36 mouse cellular contexts compared by ENCODE assay signal in the genomic region with DNA sequence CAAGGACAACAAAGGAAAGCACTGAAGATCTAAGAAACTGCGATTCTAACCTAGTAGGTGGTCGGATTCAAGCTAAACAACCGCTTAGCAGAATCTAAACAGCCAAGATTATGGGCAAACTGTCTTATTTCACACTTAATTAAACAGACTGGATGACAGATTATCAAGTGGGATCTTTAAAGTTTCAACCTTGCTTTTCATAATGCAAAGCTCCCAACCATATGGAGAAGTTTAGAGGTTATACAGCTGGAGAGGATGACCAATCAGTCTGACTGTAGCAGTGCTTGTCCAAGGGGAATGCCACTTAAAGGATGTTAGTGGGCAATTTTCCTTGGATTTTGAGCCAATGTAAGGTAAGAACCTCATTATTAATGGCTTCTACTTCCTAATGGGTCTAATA. TPM values are rescaled to one million over a fixed set of nuclear protein-coding genes. Genes with fewer than 3 reads are reported as not detected.
"Had no signal": no experiment of that assay in that cellular context is flagged by ENCODE, and none has a peak within 500 bp of the region (broad histone marks: within the 10 kb centered on the region; RNA-seq: fewer than 3 reads in every experiment).

No protein-coding gene starts in this region.

- DNase-seq: heart, adult 18-20 months; heart, adult 2 months; heart, postnatal 10 days; heart, postnatal 14 days; heart, postnatal 36 days; heart, postnatal 4 days; kidney, adult 11 months; kidney, adult 18-20 months; kidney, adult 2 months; kidney, adult 8-10 months; kidney, adult 9 months; kidney, postnatal 10 days; kidney, postnatal 14 days; kidney, postnatal 25 days; kidney, postnatal 36 days; kidney, postnatal 4 days; layer of hippocampus, adult 9-11 months had no signal

- H3K27me3 ChIP-seq: heart, embryonic 12.5 days; heart, embryonic 13.5 days; heart, embryonic 15.5 days; hindbrain, embryonic 12.5 days; hindbrain, embryonic 13.5 days; hindbrain, embryonic 15.5 days; intestine, embryonic 15.5 days; kidney, embryonic 15.5 days had no signal

- H3K27ac ChIP-seq: heart, adult 2 months; heart, embryonic 10.5 days; heart, embryonic 13.5 days; heart, embryonic 15.5 days; hindbrain, embryonic 10.5 days; hindbrain, embryonic 12.5 days; hindbrain, embryonic 13.5 days; hindbrain, embryonic 14.5 days; hindbrain, embryonic 15.5 days; hindbrain, postnatal 0 days; intestine, embryonic 15.5 days; kidney, embryonic 15.5 days; kidney, postnatal 0 days; layer of hippocampus, adult 2 months had no signal

- H3K4me1 ChIP-seq: heart, embryonic 10.5 days; heart, embryonic 13.5 days; heart, embryonic 15.5 days; hindbrain, embryonic 10.5 days; hindbrain, embryonic 12.5 days; hindbrain, embryonic 13.5 days; hindbrain, embryonic 15.5 days; intestine, embryonic 15.5 days; kidney, embryonic 15.5 days had no signal

- H3K4me3 ChIP-seq: heart, adult 2 months; heart, embryonic 10.5 days; heart, embryonic 12.5 days; heart, embryonic 13.5 days; heart, embryonic 15.5 days; hindbrain, embryonic 10.5 days; hindbrain, embryonic 12.5 days; hindbrain, embryonic 13.5 days; hindbrain, embryonic 15.5 days; intestine, embryonic 15.5 days; kidney, embryonic 15.5 days; layer of hippocampus, adult 2 months had no signal

- ATAC-seq: hindbrain, embryonic 16.5 days; hindbrain, postnatal 0 days; inflammation-experienced regulatory T-cells, adult 6 months; intestine, embryonic 15.5 days; intestine, embryonic 16.5 days; intestine, postnatal 0 days had no signal

- H3K36me3 ChIP-seq: heart, embryonic 10.5 days; heart, embryonic 12.5 days; heart, embryonic 13.5 days; heart, embryonic 15.5 days; hindbrain, embryonic 10.5 days; hindbrain, embryonic 12.5 days; hindbrain, embryonic 13.5 days; hindbrain, embryonic 15.5 days; intestine, embryonic 15.5 days; kidney, embryonic 15.5 days had no signal

- H3K4me2 ChIP-seq: heart, embryonic 11.5 days; heart, embryonic 12.5 days; heart, embryonic 13.5 days; heart, embryonic 15.5 days; hindbrain, embryonic 12.5 days; hindbrain, embryonic 13.5 days; hindbrain, embryonic 14.5 days; hindbrain, embryonic 15.5 days; intestine, embryonic 15.5 days; kidney, embryonic 15.5 days had no signal

- H3K9me3 ChIP-seq: heart, embryonic 10.5 days; heart, embryonic 12.5 days; heart, embryonic 13.5 days; heart, embryonic 15.5 days; hindbrain, embryonic 10.5 days; hindbrain, embryonic 12.5 days; hindbrain, embryonic 13.5 days; hindbrain, embryonic 15.5 days; intestine, embryonic 15.5 days; kidney, embryonic 15.5 days had no signal

- H3K9ac ChIP-seq: heart, embryonic 12.5 days; heart, embryonic 13.5 days; heart, embryonic 15.5 days; hindbrain, embryonic 12.5 days; hindbrain, embryonic 13.5 days; hindbrain, embryonic 14.5 days; hindbrain, embryonic 15.5 days; intestine, embryonic 15.5 days; kidney, embryonic 15.5 days had no signal

RNA-seq across cellular contexts. Expression of a gene that starts 38.7 kb away (rescaled TPM):
- polyA plus RNA-seq: inflammation-experienced regulatory T-cells, adult 6 months had no signal
